In the genomic region with DNA sequence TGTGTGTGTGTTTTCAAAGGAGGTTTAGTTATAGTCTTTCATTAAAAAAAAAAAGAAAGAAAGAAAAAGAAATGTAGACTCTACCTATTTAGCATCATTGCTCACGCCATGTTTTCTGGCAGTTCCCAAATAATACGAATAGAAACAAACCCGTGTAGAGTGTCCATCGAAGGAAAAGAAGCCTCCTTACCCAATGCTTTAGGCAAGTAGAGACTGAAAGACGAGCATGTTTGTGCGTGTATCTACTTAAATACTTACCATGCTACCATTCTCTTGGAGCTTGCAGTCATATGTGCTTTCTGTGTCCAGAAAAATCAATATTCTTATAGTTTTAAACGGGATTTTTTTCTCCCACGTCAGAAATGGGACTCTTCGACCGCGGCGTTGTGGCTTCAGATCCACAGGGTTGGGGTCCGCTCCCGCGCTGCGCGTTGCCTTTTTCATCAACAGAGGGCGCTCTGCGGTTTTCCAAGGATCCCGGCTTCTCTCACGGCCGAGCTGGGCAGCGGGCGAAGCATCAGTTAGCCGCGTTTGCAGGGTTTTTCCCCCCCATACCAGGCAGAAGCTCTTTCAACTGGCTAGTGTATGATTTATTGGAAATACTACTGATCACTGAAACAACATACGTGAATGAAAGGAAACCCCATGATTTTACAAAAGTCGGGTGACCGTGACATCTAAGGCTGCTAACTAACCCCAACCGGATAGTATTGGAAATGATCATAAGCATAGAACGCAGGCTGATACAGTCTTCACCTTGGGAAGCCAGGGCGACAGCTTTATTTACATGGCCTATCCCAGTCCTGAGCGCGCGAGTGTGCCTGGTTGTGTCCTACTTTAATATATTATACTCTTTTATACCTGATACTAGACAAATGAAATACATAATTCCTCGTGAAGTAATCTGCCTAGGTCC, we compare ENCODE assay signal across 7 mouse cellular contexts.
DNase-seq lines count a peak whose midpoint lies in the region; ATAC-seq and TF ChIP-seq lines count a peak whose summit lies in the region.

No protein-coding gene starts in this region.

- WGBS in intestine, embryonic 15.5 days, result 10% methylated on average over 36 of the region's 36 CpGs
- WGBS in spleen, adult 2 months, result 16% methylated on average over 36 of the region's 36 CpGs

- DNase-seq in ZHBTc4 (ENCODE audit: low read depth, low spot score), result peak; percentile 74
- DNase-seq in cerebellum, adult 9-11 months, result peak; percentile 32
- peak; percentile 30 to 77 for DNase-seq in frontal cortex, postnatal 14 days (ENCODE audit: low spot score in 2 of 2)
- DNase-seq in left cerebral cortex, postnatal 14 days (ENCODE audit: low spot score in 2 of 2), result peak; percentile 47 to 83
- peak in 1 of 2 experiments; percentile 11 for DNase-seq in spleen, adult 2 months (ENCODE audit: low read depth in 1 of 2, low spot score in 2 of 2)

- peak overlapping the region; percentile 45 for H3K4me2 ChIP-seq in intestine, embryonic 15.5 days (replicated peaks)

- H3K27ac ChIP-seq in intestine, embryonic 15.5 days, result no peak overlapping the region
- H3K27ac ChIP-seq in spleen, adult 2 months (ENCODE audit: insufficient read depth, low read length), result no peak overlapping the region

- H3K9me3 ChIP-seq in intestine, embryonic 15.5 days, result no peaks in the 10 kb centered on the region

- peaks cover 10% of the 10 kb centered on the region; the same call in 1 of the 2 replicates for H3K27me3 ChIP-seq in intestine, embryonic 15.5 days (replicated peaks)
- peaks cover 4% of the 10 kb centered on the region for H3K27me3 ChIP-seq in spleen, adult 2 months (ENCODE audit: control insufficient read depth, insufficient read depth, low read length)

- TF ChIP-seq CTCF in spleen, adult 2 months (IDR thresholded peaks at IDR 0.05; ENCODE audit: extremely low read depth, insufficient read depth, insufficient read length, insufficient replicate concordance), result peak; percentile 28; the same call in 1 of the 2 replicates

- intact Hi-C loops in left cerebral cortex, postnatal 14 days (cut with DNase I), result loop anchor here (2.0 to 5.0 kb wide), 4 partner anchors 155 to 640 kb away; no protein-coding TSS in a partner anchor

- no peaks in the 10 kb centered on the region for H3K36me3 ChIP-seq in intestine, embryonic 15.5 days
- no peaks in the 10 kb centered on the region for H3K36me3 ChIP-seq in spleen, adult 2 months (ENCODE audit: control insufficient read depth, insufficient read depth, low read length)

- H3K4me3 ChIP-seq in intestine, embryonic 15.5 days (replicated peaks), result no peak overlapping the region; the same call in 1 of the 2 replicates
- no peak overlapping the region for H3K4me3 ChIP-seq in spleen, adult 2 months (ENCODE audit: extremely low read depth, insufficient read depth, insufficient read length)

- ATAC-seq in intestine, embryonic 15.5 days, result peak; percentile 84
- ATAC-seq in megakaryocyte-erythroid progenitor cell, adult 5-6 weeks (replicated peaks; ENCODE audit: low FRiP score, low TSS enrichment, poor library complexity, severe bottlenecking), result peak; percentile 73

- H3K9ac ChIP-seq in intestine, embryonic 15.5 days, result no peak overlapping the region

- H3K4me1 ChIP-seq in intestine, embryonic 15.5 days (replicated peaks), result no peaks in the 10 kb centered on the region
- H3K4me1 ChIP-seq in spleen, adult 2 months (ENCODE audit: control insufficient read depth, insufficient read depth, insufficient read length), result 0 out of 2 replicates have a peak, but pooled peaks cover 2% of the 10 kb centered on the region

- no peak for TF ChIP-seq POLR2A in spleen, adult 2 months (IDR thresholded peaks at IDR 0.05; ENCODE audit: low read depth, low read length)
